Mouse (Mus musculus) CH12.LX (cell line): Measurements from ENCODE around the gene Sfmbt1. TPM values are rescaled to one million over a fixed set of nuclear protein-coding genes. Genes with fewer than 3 reads are reported as not detected.

Experiments
- DNase-seq: peaks from one replicate; pipeline ENCODE4 v3.0.0-alpha.2; 2013; ENCODE audit errors: extremely low read depth
- H3K27ac ChIP-seq: 2 replicates; pipeline ENCODE4 v1.5.1; 2012; ENCODE audit warnings: low read depth, mild to moderate bottlenecking, control low read depth, moderate library complexity; ENCODE audit not compliant: insufficient read depth
- H3K27me3 ChIP-seq: replicated peaks from 2 replicates; pipeline ENCODE3; 2012; ENCODE audit warnings: inconsistent platforms
- H3K36me3 ChIP-seq, 2 experiments: replicated peaks in 1 of 2; 2 replicates each; pipeline versions ENCODE3 to v1.6.1; 2012; ENCODE audit warnings: inconsistent platforms in 1 of 2, low read length in 1 of 2, mild to moderate bottlenecking in 1 of 2, mixed read lengths in 1 of 2, moderate library complexity in 1 of 2; ENCODE audit not compliant: control insufficient read depth in 1 of 2, insufficient read depth in 1 of 2
- H3K4me1 ChIP-seq, 2 experiments: 2 replicates each; pipeline ENCODE4 v1.6.1; 2012; ENCODE audit warnings: inconsistent platforms in 1 of 2, moderate library complexity in 1 of 2; ENCODE audit not compliant: insufficient read depth in 2 of 2, control insufficient read depth in 1 of 2
- H3K4me2 ChIP-seq: 2 replicates; pipeline ENCODE4 v1.6.1; 2012; ENCODE audit warnings: low read depth, mild to moderate bottlenecking, control low read depth; ENCODE audit not compliant: poor library complexity, insufficient read depth, severe bottlenecking
- H3K4me3 ChIP-seq, 3 experiments: fragments of 150-350 bp in 1 of 3; sonication (generic) in 1 of 3; replicated peaks in 1 of 3; 2 replicates each; pipeline versions ENCODE3 to v1.5.1; 2011 to 2012; ENCODE audit warnings: low read depth in 2 of 3, low read length in 2 of 3, mild to moderate bottlenecking in 2 of 3, moderate library complexity in 2 of 3, control low read depth in 1 of 3, improper control_type of control experiment in 1 of 3, inconsistent platforms in 1 of 3, mixed read lengths in 1 of 3; ENCODE audit not compliant: poor library complexity in 1 of 3
- H3K79me2 ChIP-seq: replicated peaks from 2 replicates; pipeline ENCODE4 v1.6.1; 2012; ENCODE audit warnings: mild to moderate bottlenecking, moderate library complexity; ENCODE audit not compliant: control insufficient read depth, poor library complexity, insufficient read depth, severe bottlenecking; ENCODE audit errors: extremely low read depth
- H3K9ac ChIP-seq: 2 replicates; pipeline ENCODE4 v1.6.1; 2012; ENCODE audit warnings: low read depth, mild to moderate bottlenecking, control low read depth, moderate library complexity; ENCODE audit not compliant: insufficient read depth
- H3K9me3 ChIP-seq: replicated peaks from 2 replicates; pipeline ENCODE3; 2012; ENCODE audit warnings: low read length, inconsistent platforms, mixed read lengths
- BHLHE40 ChIP-seq: IDR thresholded peaks from 2 replicates; pipeline ENCODE4 v1.6.1; 2011; ENCODE audit warnings: mild to moderate bottlenecking, low read depth, low read length, improper control_type of control experiment
- CHD1 ChIP-seq: IDR thresholded peaks from 2 replicates; pipeline ENCODE4 v1.6.1; 2012; ENCODE audit warnings: low read depth, low read length, improper control_type of control experiment, inconsistent platforms
- CHD2 ChIP-seq: IDR thresholded peaks from 2 replicates; pipeline ENCODE4 v1.6.1; 2011; ENCODE audit warnings: low read length, improper control_type of control experiment
- E2F4 ChIP-seq: IDR thresholded peaks from 2 replicates; pipeline ENCODE4 v1.6.1; 2011; ENCODE audit warnings: low read depth, low read length, improper control_type of control experiment; ENCODE audit not compliant: insufficient replicate concordance
- ETS1 ChIP-seq: conservative IDR thresholded peaks from 2 replicates; pipeline ENCODE4 v1.6.1; 2012; ENCODE audit warnings: low read depth, mild to moderate bottlenecking, inconsistent platforms, low read length, improper control_type of control experiment, moderate library complexity
- GABPA ChIP-seq: IDR thresholded peaks from 2 replicates; pipeline ENCODE4 v1.6.1; 2012; ENCODE audit warnings: low read depth, low read length, improper control_type of control experiment, inconsistent platforms; ENCODE audit not compliant: insufficient replicate concordance
- HCFC1 ChIP-seq: IDR thresholded peaks from 2 replicates; pipeline ENCODE4 v1.6.1; 2012; ENCODE audit warnings: low read depth, mild to moderate bottlenecking, inconsistent platforms, low read length, improper control_type of control experiment
- IRF4 ChIP-seq: IDR thresholded peaks from 2 replicates; pipeline ENCODE4 v1.6.1; 2014; ENCODE audit warnings: low read depth, mild to moderate bottlenecking, inconsistent platforms, low read length, improper control_type of control experiment
- KAT2A ChIP-seq: IDR thresholded peaks from 2 replicates; pipeline ENCODE4 v1.6.1; 2012; ENCODE audit warnings: low read length, improper control_type of control experiment, inconsistent platforms; ENCODE audit not compliant: insufficient replicate concordance
- MAFK ChIP-seq: IDR thresholded peaks from 2 replicates; pipeline ENCODE4 v1.6.1; 2011; ENCODE audit warnings: low read length, improper control_type of control experiment; ENCODE audit not compliant: insufficient replicate concordance
- MAX ChIP-seq: IDR thresholded peaks from 2 replicates; pipeline ENCODE4 v1.6.1; 2011; ENCODE audit warnings: low read length, improper control_type of control experiment
- MAZ ChIP-seq: IDR thresholded peaks from 2 replicates; pipeline ENCODE4 v1.6.1; 2012; ENCODE audit warnings: low read depth, mild to moderate bottlenecking, inconsistent platforms, low read length, improper control_type of control experiment, moderate library complexity
- MEF2A ChIP-seq: IDR thresholded peaks from 2 replicates; pipeline ENCODE4 v1.6.1; 2014; ENCODE audit warnings: low read depth, mild to moderate bottlenecking, inconsistent platforms, low read length, improper control_type of control experiment, borderline replicate concordance
- MXI1 ChIP-seq: IDR thresholded peaks from 2 replicates; pipeline ENCODE4 v1.6.1; 2011; ENCODE audit warnings: mild to moderate bottlenecking, low read depth, low read length, improper control_type of control experiment
- PAX5 ChIP-seq: IDR thresholded peaks from 2 replicates; pipeline ENCODE4 v1.6.1; 2012; ENCODE audit warnings: low read length, inconsistent platforms, mixed read lengths
- POLR2AphosphoS2 ChIP-seq: IDR thresholded peaks from 2 replicates; pipeline ENCODE4 v1.6.1; 2011; ENCODE audit warnings: low read depth, low read length, improper control_type of control experiment
- RAD21 ChIP-seq: IDR thresholded peaks from 2 replicates; pipeline ENCODE4 v1.6.1; 2011; ENCODE audit warnings: low read depth, mild to moderate bottlenecking, low read length, improper control_type of control experiment, moderate library complexity
- RCOR1 ChIP-seq: conservative IDR thresholded peaks from 2 replicates; pipeline ENCODE4 v1.6.1; 2012; ENCODE audit warnings: low read depth, mild to moderate bottlenecking, inconsistent platforms, low read length, improper control_type of control experiment
- TCF12 ChIP-seq: IDR thresholded peaks from 2 replicates; pipeline ENCODE4 v1.6.1; 2014; ENCODE audit warnings: low read depth, mild to moderate bottlenecking, inconsistent platforms, low read length, improper control_type of control experiment
- ZC3H11A ChIP-seq: IDR thresholded peaks from 2 replicates; pipeline ENCODE4 v1.6.1; 2012; ENCODE audit warnings: low read depth, mild to moderate bottlenecking, inconsistent platforms, low read length, improper control_type of control experiment
- ZMIZ1 ChIP-seq: IDR thresholded peaks from 2 replicates; pipeline ENCODE4 v1.6.1; 2012; ENCODE audit warnings: low read depth, mild to moderate bottlenecking, inconsistent platforms, low read length, improper control_type of control experiment
- dilution Hi-C: fragments of 300-500 bp; cut with MboI; formaldehyde crosslinking; loops from 2 replicates; pipeline ENCODE4 v1.14.3; 2020; ENCODE audit warnings: low sequenced_read_pairs; ENCODE audit not compliant: extremely low pct_unique_long_range_greater_than_20kb, extremely low pct_ligation_motif_present
- in situ Hi-C: fragments of 300-500 bp; cut with MboI; formaldehyde crosslinking; loops from 3 replicates; pipeline ENCODE4 v1.14.3; 2019; ENCODE audit warnings: low sequenced_read_pairs, low pct_ligation_motif_present, low pct_unique_long_range_greater_than_20kb, mixed read lengths
- polyA plus RNA-seq: library from polyadenylated mRNA; unstranded; fragments of >175 nt; gene quantifications from 2 replicates; pipeline ENCODE4 v1.2.1, GENCODE M21; 2012; ENCODE audit warnings: low read depth; ENCODE audit not compliant: insufficient read length
- total RNA-seq, 2 experiments: library from RNA; depleted of rRNA; stranded (reverse); fragments of 300-350 nt in 1 of 2; fragments of >200 nt in 1 of 2; gene quantifications; 2 replicates each; pipeline ENCODE4 v1.2.3; 2012 to 2014

The Sfmbt1 gene
- total and polyA plus RNA-seq, 3 experiments: 2.4 to 6.0 (median 5.1) TPM

DNA sequence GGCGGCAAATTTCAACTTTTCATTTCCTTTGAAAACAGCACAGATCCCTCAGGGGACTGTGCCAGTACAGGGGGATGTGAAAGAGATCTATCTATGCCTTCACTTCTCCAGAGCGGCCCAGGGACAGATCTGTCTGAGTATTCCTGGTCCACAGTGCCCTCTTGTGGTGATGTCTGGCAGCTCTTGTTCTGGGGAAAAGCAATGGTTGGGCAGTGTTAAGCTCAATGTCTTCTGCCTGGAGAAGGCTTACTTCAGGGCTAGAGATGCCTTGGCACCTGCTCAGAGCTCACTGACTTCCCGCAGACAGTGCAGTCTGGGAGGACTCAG is 42.7 kb upstream of the Sfmbt1 start (continued):
- TF ChIP-seq MAZ: no peak
- no peak for TF ChIP-seq MXI1
- TF ChIP-seq MAX: no peak
- no peak for TF ChIP-seq CHD2
- TF ChIP-seq BHLHE40: no peak
- no peak for TF ChIP-seq HCFC1
- TF ChIP-seq IRF4: peak; percentile 74
- no peak for TF ChIP-seq E2F4
- 0 out of 2 replicates have a peak, but pooled peaks have one; percentile 29 for TF ChIP-seq MEF2A
- no peak for TF ChIP-seq PAX5
- peak; percentile 39; the same call in 1 of the 2 replicates for TF ChIP-seq TCF12
- no peak for TF ChIP-seq POLR2AphosphoS2
- TF ChIP-seq GABPA: no peak
- peak; percentile 79 for TF ChIP-seq ZC3H11A

DNA sequence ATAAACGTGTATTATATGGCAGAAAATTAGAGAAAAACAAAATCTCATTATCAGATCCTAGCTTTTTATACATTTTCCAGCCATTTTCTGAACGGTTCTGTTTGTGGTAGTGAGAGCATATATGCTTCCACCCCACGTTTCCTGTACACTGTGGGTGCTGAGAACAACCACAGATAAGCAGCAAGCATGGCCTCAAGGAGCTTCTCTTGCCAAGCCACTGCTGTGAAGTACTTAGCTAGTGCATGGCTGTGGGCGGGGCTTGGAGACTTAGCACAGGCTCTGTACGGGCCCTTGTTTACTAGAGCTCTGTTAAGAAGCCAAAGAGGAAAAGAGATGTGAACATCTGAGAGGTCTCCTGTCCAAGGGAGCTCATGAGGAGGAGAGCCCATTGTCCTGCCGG is 39.7 kb upstream of the Sfmbt1 start:
- in situ Hi-C loops (loop anchor here (5.0 kb wide), 1 partner anchor 88 kb away; no protein-coding TSS in a partner anchor), dilution Hi-C loops (no loop called here)
- H3K4me1 ChIP-seq: peaks cover 0 to 20% of the 10 kb centered on the region in 2 experiments; a peak in 2 of 4 replicates
- H3K36me3 ChIP-seq: peaks cover 54 to 91% of the 10 kb centered on the region in 2 experiments
- no peaks in the 10 kb centered on the region for H3K79me2 ChIP-seq
- H3K9ac ChIP-seq: no peak overlapping the region
- no peaks in the 10 kb centered on the region for H3K27me3 ChIP-seq
- no peak overlapping the region for H3K27ac ChIP-seq
- DNase-seq: no peak
- no peak overlapping the region for H3K4me3 ChIP-seq
- TF ChIP-seq RAD21 (no peak), ZMIZ1 (no peak), KAT2A (no peak), IRF4 (no peak), MAFK (no peak), RCOR1 (no peak), TCF12 (no peak), ETS1 (no peak), CHD1 (no peak), MAZ (no peak)
- TF ChIP-seq, all 38 proteins: peak for 0
- H3K4me2 ChIP-seq: no peak overlapping the region
- no peaks in the 10 kb centered on the region for H3K9me3 ChIP-seq
